Mouse (Mus musculus) kidney, postnatal 14 days (tissue): ENCODE measurements around the gene Syt13.

Source experiments
- DNase-seq: peaks from one replicate; pipeline ENCODE4 v3.0.0; 2022; ENCODE audit warnings: mixed read lengths

Gene Syt13

GRCm38 (mm10) chr2:92967032-92967838, 52.3 kb downstream of the Syt13 start:
- peak; percentile 52 for DNase-seq

DNA sequence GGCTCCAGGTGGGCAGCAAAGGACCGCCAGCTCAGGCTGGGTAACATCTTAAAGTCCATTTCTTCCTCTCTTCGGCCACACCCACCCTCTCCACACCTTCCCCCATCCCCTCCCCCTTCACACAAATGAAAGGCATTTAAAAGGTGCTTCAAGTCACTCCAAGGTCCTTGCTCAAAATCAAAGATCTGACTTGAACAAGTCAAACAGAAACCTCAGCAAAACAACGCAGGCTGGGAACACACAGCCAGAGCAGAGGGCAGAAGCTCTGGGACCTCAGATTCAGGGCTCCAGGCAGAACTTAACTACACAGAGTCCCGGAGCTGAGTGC, 52.9 kb downstream of the Syt13 start:
- no peak for DNase-seq

- no peak for DNase-seq
Observed at GRCm38 (mm10) chr2:92971069-92971468, 56.2 kb downstream of the Syt13 start.

GRCm38 (mm10) chr2:92971536-92971935, 56.6 kb downstream of the Syt13 start:
- no peak for DNase-seq

DNA sequence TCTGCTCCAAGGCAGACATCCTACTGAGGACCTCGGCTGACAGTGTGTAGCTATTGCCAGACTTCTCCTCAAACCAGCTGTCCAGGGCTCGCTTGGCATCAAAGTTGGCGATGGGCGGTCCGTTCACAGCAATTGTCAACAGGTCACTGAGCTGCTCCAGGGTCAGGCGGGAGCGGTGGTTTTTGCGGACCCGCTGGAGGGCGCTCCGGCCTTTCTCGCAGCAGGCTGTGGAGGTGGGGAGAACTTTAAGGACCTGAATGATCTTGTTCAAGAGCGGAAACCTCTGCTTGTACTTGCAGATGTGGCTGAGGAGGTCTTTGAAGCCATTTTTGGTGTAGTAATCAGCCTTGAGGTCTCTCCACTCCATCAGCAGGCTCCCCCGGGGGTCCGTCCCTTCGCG, 57.2 kb downstream of the Syt13 start:
- DNase-seq = no peak

- no peak for DNase-seq
Observed at GRCm38 (mm10) chr2:92973646-92974045, 58.7 kb downstream of the Syt13 start.

DNA sequence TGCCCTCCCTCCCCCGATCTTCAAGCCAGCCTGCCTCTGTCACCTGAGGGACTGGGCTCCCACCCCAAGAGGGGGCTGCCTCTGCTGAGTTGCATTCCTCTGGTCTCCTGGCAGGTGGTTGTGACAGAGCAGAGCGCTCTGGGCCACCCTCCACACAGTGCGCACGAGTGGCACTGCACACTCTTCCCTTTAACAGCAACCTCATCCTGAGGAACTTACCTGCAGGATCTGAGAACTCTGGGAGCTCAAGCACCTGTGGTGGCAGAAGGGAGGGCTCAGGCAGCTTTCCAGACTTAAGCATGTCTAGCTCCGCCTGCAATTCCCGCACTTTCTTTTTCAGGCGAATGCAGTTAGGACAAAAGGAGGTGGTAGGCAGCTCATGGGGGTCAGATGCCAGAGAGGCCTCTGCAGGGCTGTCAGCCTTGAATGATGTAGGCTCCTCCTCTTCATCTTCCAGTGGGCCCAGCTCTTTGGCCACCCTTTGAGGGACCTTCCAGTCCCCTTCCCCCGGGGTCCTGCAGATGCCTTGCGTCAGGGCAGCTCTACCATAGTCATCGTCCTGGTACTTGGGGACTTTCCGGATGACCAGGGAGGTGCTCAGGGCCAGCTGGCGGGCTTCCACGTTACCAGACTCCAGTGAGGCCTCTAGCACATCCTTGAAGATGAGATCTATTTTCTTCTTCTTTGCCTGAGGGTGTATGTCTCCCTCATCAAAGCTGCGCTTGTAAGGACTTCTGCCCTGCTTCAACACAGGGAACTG, 60.3 kb downstream of the Syt13 start:
- DNase-seq = no peak

GRCm38 (mm10) chr2:92980165-92980564, 65.3 kb downstream of the Syt13 start:
- DNase-seq = no peak

GRCm38 (mm10) chr2:92982591-92983272, 67.8 kb downstream of the Syt13 start:
- DNase-seq = no peak

GRCm38 (mm10) chr2:92983273-92983620, 68.3 kb downstream of the Syt13 start:
- DNase-seq = no peak

DNA sequence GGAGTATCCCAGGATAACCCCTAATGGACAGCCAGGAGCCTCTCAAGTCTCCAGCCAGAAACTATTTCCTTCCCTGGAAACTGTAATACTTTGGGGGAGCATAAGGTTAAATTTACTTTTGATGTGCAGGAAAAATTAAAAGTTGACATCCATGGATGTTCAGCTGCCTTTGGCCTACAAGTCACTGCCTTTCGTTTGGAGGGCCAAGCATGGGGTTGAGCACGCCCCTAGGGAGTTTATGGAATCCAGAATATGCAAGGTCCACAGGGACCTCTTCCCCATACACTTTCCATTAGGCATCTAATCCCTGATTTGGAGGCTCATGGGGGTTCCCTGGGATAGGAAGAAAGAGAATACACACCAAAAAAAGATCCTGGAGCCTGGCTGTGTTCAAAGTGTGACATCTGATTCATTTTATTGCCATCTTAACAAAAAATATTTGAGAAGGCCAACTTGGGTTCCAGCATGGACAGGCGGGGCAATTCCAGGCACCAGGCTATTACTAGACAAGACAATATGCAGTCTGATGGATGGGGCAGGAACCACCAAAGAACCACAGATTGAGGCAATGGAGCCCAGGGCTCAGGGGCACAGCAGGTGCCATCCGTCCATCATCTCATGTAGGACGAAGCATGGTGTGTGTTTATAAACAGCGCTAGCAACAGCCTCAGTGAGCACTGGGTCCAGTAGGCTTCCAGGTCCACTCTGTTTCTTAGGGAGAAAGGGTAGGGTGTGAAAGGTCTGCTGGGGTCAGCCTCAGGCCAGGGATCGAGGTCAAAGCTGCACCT, 69.6 kb downstream of the Syt13 start:
- DNase-seq = no peak

- DNase-seq = no peak
Observed at GRCm38 (mm10) chr2:92985171-92985570, 70.3 kb downstream of the Syt13 start.

- DNase-seq = no peak
Observed at GRCm38 (mm10) chr2:92985600-92985999, 70.7 kb downstream of the Syt13 start.

DNA sequence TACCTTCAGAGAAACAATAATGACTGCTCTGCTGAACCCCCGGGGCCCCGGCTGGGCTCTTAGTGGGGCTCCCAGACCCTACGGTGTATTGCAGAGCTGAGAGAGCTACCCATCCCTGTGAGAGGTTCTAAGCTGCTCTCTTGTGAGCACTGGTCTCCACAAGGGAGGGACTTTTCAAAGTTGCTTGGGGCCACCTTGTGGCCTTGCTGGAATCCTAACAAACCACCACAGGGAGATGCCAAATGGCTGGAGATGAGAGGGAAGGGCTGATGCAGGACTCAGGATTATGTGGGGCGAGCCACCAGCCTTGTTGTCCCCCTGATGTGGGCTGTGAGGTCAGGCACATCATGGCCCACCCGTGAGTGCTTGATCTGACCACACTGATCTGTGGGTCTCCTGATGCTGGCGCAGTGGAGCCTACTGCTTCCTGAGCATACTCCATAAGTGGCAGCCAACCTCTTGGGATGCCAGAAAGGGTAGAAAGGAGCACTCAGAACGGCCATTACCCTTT, 72.3 kb downstream of the Syt13 start:
- no peak for DNase-seq

DNA sequence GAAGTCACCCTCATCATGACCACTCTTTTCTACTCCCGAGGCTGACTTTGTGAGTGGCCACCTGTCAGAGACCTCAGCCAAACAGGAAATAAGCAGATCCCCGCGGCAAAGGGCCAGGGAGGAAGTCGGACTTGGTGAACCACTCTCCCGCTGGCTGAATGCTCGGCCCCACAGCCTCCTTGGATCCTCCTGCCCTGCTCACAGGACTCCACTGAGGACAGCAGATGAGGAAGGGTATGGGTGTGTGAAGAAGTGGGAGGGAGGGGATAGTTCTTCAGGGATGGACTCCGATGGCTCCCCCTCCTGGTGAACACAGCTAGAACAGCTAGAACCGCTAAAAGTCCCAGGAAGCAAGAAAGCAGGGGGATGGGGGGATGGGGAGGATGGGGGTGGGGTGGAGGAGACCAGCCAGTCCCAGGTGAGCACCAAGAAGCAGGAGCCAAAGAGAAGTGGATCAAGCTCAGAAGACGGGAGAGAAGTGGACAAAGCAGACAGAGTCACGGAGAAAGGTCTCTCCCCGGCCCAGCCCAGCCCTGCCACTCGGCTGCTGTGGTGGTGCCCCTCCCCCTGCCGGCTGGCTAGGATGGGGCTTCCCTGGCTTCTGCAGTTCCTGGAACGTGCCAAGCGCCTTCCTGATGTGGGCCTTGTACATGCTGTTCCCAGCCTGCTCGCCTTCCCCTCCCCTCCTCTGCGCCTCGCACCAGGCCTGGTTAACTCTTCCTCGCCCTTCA, 73.2 kb downstream of the Syt13 start:
- DNase-seq = peak; percentile 86

DNA sequence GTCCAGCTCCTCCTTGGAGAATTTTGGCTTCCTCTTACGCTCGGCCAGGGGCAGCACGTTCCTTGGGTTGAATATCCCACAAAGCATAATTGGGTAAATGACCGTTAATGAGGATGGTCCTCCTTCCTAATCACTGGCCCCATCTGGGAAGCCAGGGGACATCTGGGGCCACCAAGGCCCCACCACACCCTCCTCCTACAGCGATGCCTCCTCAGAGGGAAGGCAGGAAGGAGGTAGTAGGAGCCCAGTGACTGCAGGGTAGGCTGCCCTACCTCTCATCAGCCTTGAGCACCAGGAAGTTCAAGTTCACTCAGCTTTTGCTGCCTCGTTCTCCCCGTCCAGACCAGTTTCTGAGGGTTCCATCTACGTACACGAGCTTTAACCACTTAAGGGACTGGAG, 74.7 kb downstream of the Syt13 start:
- no peak for DNase-seq

DNA sequence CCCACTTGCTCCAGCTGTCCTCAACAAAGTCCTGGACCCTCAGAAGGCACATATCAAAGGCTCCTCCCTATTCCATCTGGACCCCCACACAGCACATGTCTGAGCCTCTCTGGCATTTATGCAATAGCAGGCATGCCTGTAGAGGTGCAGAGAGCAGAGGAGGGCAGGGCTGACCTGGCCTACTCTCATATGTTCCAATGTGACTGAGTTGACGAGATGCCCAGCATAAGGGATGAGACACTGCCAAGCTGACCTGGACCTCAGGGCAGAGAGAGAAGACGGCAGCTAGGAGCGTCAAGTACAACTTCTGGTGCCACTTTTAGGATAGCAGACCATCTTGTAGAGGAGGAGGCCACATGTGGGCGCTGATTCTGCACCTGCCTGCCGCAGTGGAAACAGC, 77.1 kb downstream of the Syt13 start:
- no peak for DNase-seq

DNA sequence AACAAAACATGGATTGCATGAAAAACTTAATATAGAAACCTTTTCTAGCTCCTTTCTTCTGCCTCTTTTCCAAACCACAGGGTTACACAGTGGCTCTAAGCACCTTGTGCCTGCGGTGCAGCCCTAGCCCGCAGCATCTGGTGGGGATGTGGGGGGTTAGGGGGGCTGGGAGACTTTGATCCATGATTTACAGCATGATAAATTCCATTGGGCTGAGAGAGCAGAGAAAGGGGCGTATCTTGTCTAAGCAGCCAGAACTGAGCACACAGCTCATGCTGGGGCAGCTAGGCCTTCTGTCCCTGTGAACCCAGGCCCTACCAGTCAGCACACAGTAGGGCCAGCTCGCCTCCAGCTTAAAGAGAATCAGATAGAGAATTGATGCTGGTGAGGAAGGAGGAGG, 90.1 kb downstream of the Syt13 start:
- no peak for DNase-seq
